Mouse (Mus musculus) limb, embryonic 15.5 days (tissue): ENCODE measurements around the gene Plcxd3. TPM values are rescaled to one million over a fixed set of nuclear protein-coding genes. Genes with fewer than 3 reads are reported as not detected.

ENCODE experiments used
- ATAC-seq: fragments of 200-750 bp; cut with Nextera tagmentation; 2 replicates; pipeline ENCODE4 v1.8.0; 2017; ENCODE audit warnings: low read depth, moderate TSS enrichment; ENCODE audit not compliant: insufficient number of reproducible peaks, low FRiP score, low TSS enrichment
- H3K27ac ChIP-seq: fragments of 300-500 bp; sonication (generic); 2 replicates; pipeline ENCODE4 v1.5.1; 2015; ENCODE audit warnings: moderate library complexity, mild to moderate bottlenecking, inconsistent platforms
- H3K27me3 ChIP-seq: fragments of 300-500 bp; sonication (generic); 2 replicates; pipeline ENCODE4 v1.6.1; 2015; ENCODE audit warnings: inconsistent platforms
- H3K36me3 ChIP-seq: fragments of 300-500 bp; sonication (generic); 2 replicates; pipeline ENCODE4 v1.6.1; 2015; ENCODE audit warnings: inconsistent platforms
- H3K4me1 ChIP-seq: fragments of 300-500 bp; sonication (generic); 2 replicates; pipeline ENCODE4 v1.6.1; 2015; ENCODE audit warnings: inconsistent platforms
- H3K4me2 ChIP-seq: fragments of 300-500 bp; sonication (generic); 2 replicates; pipeline ENCODE4 v1.6.1; 2015; ENCODE audit warnings: mild to moderate bottlenecking, inconsistent platforms
- H3K4me3 ChIP-seq: fragments of 300-500 bp; sonication (generic); 2 replicates; pipeline ENCODE4 v1.5.1; 2015; ENCODE audit warnings: mild to moderate bottlenecking, inconsistent platforms
- H3K9ac ChIP-seq: fragments of 300-500 bp; sonication (generic); 2 replicates; pipeline ENCODE4 v1.6.1; 2015; ENCODE audit warnings: inconsistent platforms
- H3K9me3 ChIP-seq: fragments of 300-500 bp; sonication (generic); 2 replicates; pipeline ENCODE4 v1.6.1; 2016; ENCODE audit warnings: inconsistent platforms
- WGBS: fragments of 180-500 bp; shearing (Covaris S2); methylation state at CpG from one replicate; pipeline ENCODE4 v1.1.7; 2015; 5-methylcytosine and 5-hydroxymethylcytosine counted together
- polyA plus RNA-seq: library from polyadenylated mRNA; unstranded; fragments of >200 nt; fragmentation: Nextera tagmentation; extraction: Ambion mirVana; gene quantifications from 2 replicates; pipeline ENCODE4 v1.2.1, GENCODE M21; 2015

Plcxd3 gene
- polyA plus RNA-seq, 1 experiment from 2014 or later: 2.1 TPM

GRCm38 (mm10) chr15:4400096-4400495 lies 24.8 kb downstream of the Plcxd3 start:
- no peaks in the 10 kb centered on the region for H3K4me1 ChIP-seq
- no peak overlapping the region for H3K9ac ChIP-seq
- H3K4me2 ChIP-seq: no peak overlapping the region
- WGBS: 80% methylated on average over 4 of the region's 4 CpGs
- H3K9me3 ChIP-seq: no peaks in the 10 kb centered on the region
- ATAC-seq: no peak
- no peaks in the 10 kb centered on the region for H3K36me3 ChIP-seq
- H3K4me3 ChIP-seq: no peak overlapping the region
- no peaks in the 10 kb centered on the region for H3K27me3 ChIP-seq
- H3K27ac ChIP-seq: no peak overlapping the region

DNA sequence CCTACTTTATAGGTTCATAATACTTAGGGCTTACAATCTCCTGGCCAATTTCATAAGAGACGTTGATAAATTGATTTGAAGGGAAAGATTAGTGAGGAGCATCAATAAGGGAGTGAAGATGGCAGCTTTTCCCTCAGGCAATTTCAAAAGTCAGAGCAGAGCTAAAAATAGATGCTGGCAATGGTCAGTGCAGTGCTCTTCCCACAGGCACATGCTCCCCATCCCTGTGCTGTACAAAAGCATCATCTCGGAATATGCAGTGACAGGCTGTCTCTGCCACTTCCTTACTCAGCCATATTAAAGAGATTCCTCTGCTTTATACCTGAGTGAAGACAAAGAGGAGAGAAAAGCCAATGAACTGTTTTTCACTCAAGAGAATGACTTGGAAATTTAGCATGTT lies 36.0 kb downstream of the Plcxd3 start:
- H3K4me3 ChIP-seq: no peak overlapping the region
- no peak overlapping the region for H3K4me2 ChIP-seq
- no peaks in the 10 kb centered on the region for H3K27me3 ChIP-seq
- ATAC-seq: no peak
- H3K9me3 ChIP-seq: no peaks in the 10 kb centered on the region
- H3K4me1 ChIP-seq: no peaks in the 10 kb centered on the region
- H3K36me3 ChIP-seq: no peaks in the 10 kb centered on the region
- no peak overlapping the region for H3K9ac ChIP-seq
- 49% methylated on average over 2 of the region's 2 CpGs for WGBS
- H3K27ac ChIP-seq: no peak overlapping the region

GRCm38 (mm10) chr15:4440081-4440480 lies 64.8 kb downstream of the Plcxd3 start:
- Histone ChIP-seq H3K27me3 (no peaks in the 10 kb centered on the region), H3K27ac (no peak overlapping the region), H3K36me3 (no peaks in the 10 kb centered on the region), H3K9me3 (no peaks in the 10 kb centered on the region), H3K4me1 (no peaks in the 10 kb centered on the region), H3K4me3 (no peak overlapping the region), H3K9ac (no peak overlapping the region), H3K4me2 (no peak overlapping the region)
- no peak for ATAC-seq

- Histone ChIP-seq H3K9me3 (no peaks in the 10 kb centered on the region), H3K9ac (no peak overlapping the region), H3K4me1 (no peaks in the 10 kb centered on the region), H3K27ac (no peak overlapping the region), H3K4me3 (no peak overlapping the region), H3K4me2 (no peak overlapping the region), H3K27me3 (no peaks in the 10 kb centered on the region), H3K36me3 (no peaks in the 10 kb centered on the region)
- WGBS: 88% methylated on average over 3 of the region's 3 CpGs
- ATAC-seq: no peak
These were observed 120.9 kb downstream of the Plcxd3 start for GRCm38 (mm10) chr15:4496182-4496581.

- Histone ChIP-seq H3K9ac (no peak overlapping the region), H3K27me3 (no peaks in the 10 kb centered on the region), H3K9me3 (no peaks in the 10 kb centered on the region), H3K4me1 (no peaks in the 10 kb centered on the region), H3K4me3 (no peak overlapping the region), H3K4me2 (no peak overlapping the region), H3K36me3 (no peaks in the 10 kb centered on the region), H3K27ac (no peak overlapping the region)
- WGBS: 56% methylated on average over 2 of the region's 2 CpGs
- no peak for ATAC-seq
These were observed 121.7 kb downstream of the Plcxd3 start for GRCm38 (mm10) chr15:4496984-4497383.

DNA sequence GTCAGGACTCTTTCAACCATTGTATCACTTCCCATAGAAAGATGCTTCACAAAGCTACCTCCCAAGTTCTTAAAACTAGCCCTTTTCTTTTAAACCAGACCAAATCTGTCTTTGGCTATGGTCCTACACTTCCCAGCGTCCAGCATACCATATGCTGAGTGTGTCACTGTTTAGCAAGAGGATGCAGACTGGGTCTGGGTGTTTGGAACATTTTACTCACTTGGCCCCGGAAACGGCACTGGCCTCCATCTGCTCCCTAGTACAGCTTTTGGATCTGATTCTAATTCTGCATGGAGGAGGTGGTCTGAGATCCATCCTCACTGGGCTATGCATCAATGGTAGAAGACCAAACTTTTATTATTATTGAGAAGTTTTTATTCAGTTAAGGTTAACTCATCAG lies 122.7 kb downstream of the Plcxd3 start:
- no peak for ATAC-seq
- Histone ChIP-seq H3K4me3 (no peak overlapping the region), H3K36me3 (no peaks in the 10 kb centered on the region), H3K9ac (no peak overlapping the region), H3K4me2 (no peak overlapping the region), H3K4me1 (no peaks in the 10 kb centered on the region), H3K27ac (no peak overlapping the region), H3K27me3 (no peaks in the 10 kb centered on the region), H3K9me3 (no peaks in the 10 kb centered on the region)
- WGBS: 67% methylated on average over 3 of the region's 3 CpGs

DNA sequence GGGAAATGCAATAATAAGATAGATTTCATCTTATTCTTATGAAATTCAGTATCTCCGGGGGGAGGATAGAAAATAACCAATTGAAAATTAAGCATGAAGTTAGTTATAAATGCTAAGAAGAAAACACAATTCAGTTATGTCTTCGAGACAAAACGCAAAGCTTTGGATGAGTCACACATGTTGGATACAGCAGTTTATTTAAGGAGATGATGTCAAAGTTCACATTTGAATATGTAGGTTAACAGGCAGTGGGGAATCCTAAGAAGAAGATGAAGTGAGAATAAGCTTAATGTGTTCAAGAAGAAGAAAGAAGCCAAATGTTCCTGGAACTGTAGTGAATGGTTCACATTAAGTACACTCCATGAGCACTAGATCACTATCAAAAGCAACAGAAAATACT lies 128.1 kb downstream of the Plcxd3 start:
- Histone ChIP-seq H3K4me2 (no peak overlapping the region), H3K27me3 (no peaks in the 10 kb centered on the region), H3K4me3 (no peak overlapping the region), H3K27ac (no peak overlapping the region), H3K36me3 (no peaks in the 10 kb centered on the region), H3K9ac (no peak overlapping the region), H3K4me1 (no peaks in the 10 kb centered on the region), H3K9me3 (no peaks in the 10 kb centered on the region)
- WGBS: 83% methylated on average over 3 of the region's 3 CpGs
- ATAC-seq: no peak

- Histone ChIP-seq H3K27ac (no peak overlapping the region), H3K4me1 (no peaks in the 10 kb centered on the region), H3K4me2 (no peak overlapping the region), H3K9me3 (no peaks in the 10 kb centered on the region), H3K27me3 (no peaks in the 10 kb centered on the region), H3K4me3 (no peak overlapping the region), H3K9ac (no peak overlapping the region), H3K36me3 (no peaks in the 10 kb centered on the region)
- WGBS: 68% methylated on average over 4 of the region's 4 CpGs
- no peak for ATAC-seq
These were observed 128.5 kb downstream of the Plcxd3 start for GRCm38 (mm10) chr15:4503826-4504225.

GRCm38 (mm10) chr15:4514724-4515123 lies 139.4 kb downstream of the Plcxd3 start:
- Histone ChIP-seq H3K36me3 (no peaks in the 10 kb centered on the region), H3K4me1 (no peaks in the 10 kb centered on the region), H3K4me2 (no peak overlapping the region), H3K4me3 (no peak overlapping the region), H3K9ac (no peak overlapping the region), H3K27ac (no peak overlapping the region), H3K27me3 (no peaks in the 10 kb centered on the region), H3K9me3 (no peaks in the 10 kb centered on the region)
- ATAC-seq: no peak
- WGBS: 82% methylated on average over 1 of the region's 1 CpGs

- Histone ChIP-seq H3K9ac (no peak overlapping the region), H3K4me3 (no peak overlapping the region), H3K4me1 (no peaks in the 10 kb centered on the region), H3K36me3 (no peaks in the 10 kb centered on the region), H3K27me3 (no peaks in the 10 kb centered on the region), H3K9me3 (no peaks in the 10 kb centered on the region), H3K4me2 (no peak overlapping the region), H3K27ac (no peak overlapping the region)
- ATAC-seq: no peak
- 68% methylated on average over 3 of the region's 3 CpGs for WGBS
These were observed 149.3 kb downstream of the Plcxd3 start for GRCm38 (mm10) chr15:4524598-4524997.

- Histone ChIP-seq H3K4me3 (no peak overlapping the region), H3K9ac (no peak overlapping the region), H3K9me3 (no peaks in the 10 kb centered on the region), H3K27ac (no peak overlapping the region), H3K27me3 (no peaks in the 10 kb centered on the region), H3K4me1 (no peaks in the 10 kb centered on the region), H3K4me2 (no peak overlapping the region), H3K36me3 (no peaks in the 10 kb centered on the region)
- ATAC-seq: no peak
- 88% methylated on average over 2 of the region's 2 CpGs for WGBS
These were observed 158.4 kb downstream of the Plcxd3 start for GRCm38 (mm10) chr15:4533700-4534099.

GRCm38 (mm10) chr15:4559121-4559520 lies 183.8 kb downstream of the Plcxd3 start:
- Histone ChIP-seq H3K27ac (no peak overlapping the region), H3K4me3 (no peak overlapping the region), H3K27me3 (no peaks in the 10 kb centered on the region), H3K9ac (no peak overlapping the region), H3K4me1 (no peaks in the 10 kb centered on the region), H3K9me3 (no peaks in the 10 kb centered on the region), H3K36me3 (no peaks in the 10 kb centered on the region), H3K4me2 (no peak overlapping the region)
- ATAC-seq: no peak
- WGBS: 70% methylated on average over 5 of the region's 5 CpGs

DNA sequence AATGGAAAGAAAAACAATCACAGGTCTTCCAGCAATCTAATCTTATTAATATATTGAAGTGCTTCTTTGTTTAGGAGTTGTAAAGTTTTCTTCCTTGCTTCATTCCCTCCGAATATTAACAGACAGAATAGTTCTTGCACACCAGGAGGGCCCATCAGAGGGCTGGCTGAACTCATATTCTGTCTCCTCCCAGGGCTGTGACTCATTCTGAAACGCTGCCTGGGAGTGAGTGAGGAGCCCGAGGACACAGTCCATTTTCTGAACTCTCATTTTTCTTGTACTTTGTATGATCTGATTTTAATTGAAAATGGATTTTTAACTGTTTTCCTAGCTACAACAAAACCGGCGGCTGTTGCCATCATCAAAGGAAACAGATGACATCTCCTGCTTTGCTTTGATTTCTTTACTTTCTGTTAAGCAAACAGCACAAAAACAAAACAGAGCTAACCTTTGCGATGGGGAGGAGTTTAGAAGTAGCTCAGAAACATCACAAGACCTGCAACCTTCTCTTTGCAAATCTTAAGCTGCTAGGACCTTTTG lies 186.2 kb downstream of the Plcxd3 start:
- no peak overlapping the region for H3K9ac ChIP-seq

More for the DNA sequence above, 186.2 kb downstream of the Plcxd3 start:
- no peaks in the 10 kb centered on the region for H3K36me3 ChIP-seq
- no peaks in the 10 kb centered on the region for H3K4me1 ChIP-seq
- no peak overlapping the region for H3K4me3 ChIP-seq
- no peaks in the 10 kb centered on the region for H3K9me3 ChIP-seq
- no peaks in the 10 kb centered on the region for H3K27me3 ChIP-seq
- no peak for ATAC-seq
- no peak overlapping the region for H3K4me2 ChIP-seq
- 39% methylated on average over 6 of the region's 6 CpGs for WGBS
- H3K27ac ChIP-seq: no peak overlapping the region
